11 mouse cellular contexts compared by ENCODE assay signal in genomic region chr11:54597902-54598447, GRCm38 (mm10).
A peak's percentile ranks its signal among the peaks of the same experiment; 100 is the strongest.
DNase-seq lines count a peak whose midpoint lies in the region; ATAC-seq and TF ChIP-seq lines count a peak whose summit lies in the region.
"Had no signal": no experiment of that assay in that cellular context is flagged by ENCODE, and none has a peak within 500 bp of the region (broad histone marks: within the 10 kb centered on the region; RNA-seq: fewer than 3 reads in every experiment).

No protein-coding gene starts in this region.

- H3K9ac ChIP-seq in midbrain, embryonic 12.5 days (replicated peaks): no peak overlapping the region
- H3K9ac ChIP-seq in hindbrain, embryonic 14.5 days: peak overlapping the region; percentile 50
- H3K9ac ChIP-seq in midbrain, embryonic 15.5 days: peak overlapping the region; percentile 30; the same call in 1 of the 2 replicates

- H3K36me3 ChIP-seq in midbrain, embryonic 12.5 days: no peaks in the 10 kb centered on the region
- no peaks in the 10 kb centered on the region for H3K36me3 ChIP-seq in midbrain, embryonic 10.5 days
- H3K36me3 ChIP-seq in hindbrain, embryonic 14.5 days (replicated peaks; ENCODE audit: control insufficient read depth, insufficient read depth): no peaks in the 10 kb centered on the region
- H3K36me3 ChIP-seq in midbrain, embryonic 15.5 days (replicated peaks): no peaks in the 10 kb centered on the region

- H3K4me1 ChIP-seq in midbrain, embryonic 12.5 days: peaks cover 3% of the 10 kb centered on the region; the same call in 1 of the 2 replicates
- H3K4me1 ChIP-seq in midbrain, embryonic 10.5 days: no peaks in the 10 kb centered on the region
- H3K4me1 ChIP-seq in hindbrain, embryonic 14.5 days (replicated peaks; ENCODE audit: control insufficient read depth, insufficient read depth, low read length): no peaks in the 10 kb centered on the region
- H3K4me1 ChIP-seq in midbrain, embryonic 15.5 days: peaks cover 11% of the 10 kb centered on the region

- H3K4me3 ChIP-seq in midbrain, embryonic 12.5 days: peak overlapping the region; percentile 20; the same call in 1 of the 2 replicates
- no peak overlapping the region for H3K4me3 ChIP-seq in midbrain, embryonic 10.5 days
- peak overlapping the region; percentile 35 for H3K4me3 ChIP-seq in hindbrain, embryonic 14.5 days (replicated peaks; ENCODE audit: low read length)
- peak overlapping the region; percentile 39 for H3K4me3 ChIP-seq in midbrain, embryonic 15.5 days

- no peak for TF ChIP-seq POLR2A in brain, embryonic 14.5 days (IDR thresholded peaks at IDR 0.05; ENCODE audit: borderline replicate concordance, extremely low read depth, insufficient read depth, insufficient read length, poor library complexity, severe bottlenecking)

- no peaks in the 10 kb centered on the region for H3K9me3 ChIP-seq in midbrain, embryonic 12.5 days
- no peaks in the 10 kb centered on the region for H3K9me3 ChIP-seq in midbrain, embryonic 10.5 days (replicated peaks)
- no peaks in the 10 kb centered on the region for H3K9me3 ChIP-seq in hindbrain, embryonic 14.5 days (ENCODE audit: control insufficient read depth, low read length)
- no peaks in the 10 kb centered on the region for H3K9me3 ChIP-seq in midbrain, embryonic 15.5 days

- ATAC-seq in midbrain, embryonic 12.5 days (ENCODE audit: low FRiP score, low read depth): no peak
- 0 out of 2 replicates have a peak, but pooled peaks have one; percentile 17 for ATAC-seq in hindbrain, embryonic 14.5 days (ENCODE audit: low FRiP score)
- ATAC-seq in midbrain, embryonic 15.5 days (replicated peaks): 0 out of 2 replicates have a peak, but pooled peaks have one; percentile 38
- ATAC-seq: intestine, postnatal 0 days had no signal

- H3K4me2 ChIP-seq in midbrain, embryonic 12.5 days (replicated peaks): no peak overlapping the region; the same call in 1 of the 2 replicates
- peak overlapping the region; percentile 52 for H3K4me2 ChIP-seq in hindbrain, embryonic 14.5 days (replicated peaks)
- peak overlapping the region; percentile 46 for H3K4me2 ChIP-seq in midbrain, embryonic 15.5 days

- intact Hi-C loops in heart, postnatal 10 days (cut with DNase I): no loop called here

- WGBS in midbrain, embryonic 12.5 days: 50% methylated on average over 1 of the region's 1 CpGs
- 86% methylated on average over 1 of the region's 1 CpGs for WGBS in midbrain, embryonic 10.5 days
- WGBS in hindbrain, embryonic 14.5 days: 36% methylated on average over 1 of the region's 1 CpGs
- 29% methylated on average over 1 of the region's 1 CpGs for WGBS in midbrain, embryonic 15.5 days

- DNase-seq in midbrain, embryonic 10.5 days (ENCODE audit: low spot score): no peak
- peak; percentile 53 for DNase-seq in brain, embryonic 14.5 days (ENCODE audit: low read depth)
- peak; percentile 37 for DNase-seq in hindbrain, embryonic 14.5 days (ENCODE audit: low spot score)
- DNase-seq in ovary, postnatal 36 days (ENCODE audit: low spot score): no peak
- DNase-seq in heart, postnatal 10 days: no peak
- DNase-seq: heart, adult 11 months; retina, postnatal 1 day had no signal

- TF ChIP-seq CTCF in brain, embryonic 14.5 days (IDR thresholded peaks at IDR 0.05; ENCODE audit: borderline replicate concordance, extremely low read depth, insufficient read depth, insufficient read length): no peak

- H3K27ac ChIP-seq in midbrain, embryonic 12.5 days (replicated peaks): no peak overlapping the region
- H3K27ac ChIP-seq in midbrain, embryonic 10.5 days (replicated peaks): no peak overlapping the region
- 0 out of 2 replicates have a peak overlapping the region, but pooled peaks have one; percentile 57 for H3K27ac ChIP-seq in hindbrain, embryonic 14.5 days
- H3K27ac ChIP-seq in midbrain, embryonic 15.5 days: 0 out of 2 replicates have a peak overlapping the region, but pooled peaks have one; percentile 17
- H3K27ac ChIP-seq: macrophage had no signal

- no peaks in the 10 kb centered on the region for H3K27me3 ChIP-seq in midbrain, embryonic 12.5 days
- H3K27me3 ChIP-seq in midbrain, embryonic 10.5 days (ENCODE audit: low read depth, poor library complexity, severe bottlenecking): no peaks in the 10 kb centered on the region
- H3K27me3 ChIP-seq in hindbrain, embryonic 14.5 days (ENCODE audit: control insufficient read depth, insufficient read depth, low read length): no peaks in the 10 kb centered on the region
- no peaks in the 10 kb centered on the region for H3K27me3 ChIP-seq in midbrain, embryonic 15.5 days (replicated peaks)

Comparison
In these comparisons a context has a peak if more than half of its experiments do, and no peak if none do; other contexts are left out.
1. H3K27ac ChIP-seq: peak in hindbrain, embryonic 14.5 days (single experiment) and midbrain, embryonic 15.5 days (single experiment); none in midbrain, embryonic 12.5 days (single experiment) and midbrain, embryonic 10.5 days (single experiment).
2. DNase-seq: peak in brain, embryonic 14.5 days (single experiment) and hindbrain, embryonic 14.5 days (single experiment); none in midbrain, embryonic 10.5 days (single experiment), ovary, postnatal 36 days (single experiment) and heart, postnatal 10 days (0 of 2).